Mouse (Mus musculus) leukemia stem cell, adult 10-12 weeks (primary cell): ENCODE data around the gene Srsf7. TPM values are rescaled to one million over a fixed set of nuclear protein-coding genes. Genes with fewer than 3 reads are reported as not detected.

Experiments
- polyA plus RNA-seq: library from polyadenylated mRNA; stranded (reverse); fragments of >175 nt; gene quantifications from 2 replicates; pipeline ENCODE4 v1.2.3, GENCODE M21; 2012; ENCODE audit warnings: low replicate concordance

Srsf7 gene
- 3.3 and 125 TPM in 2 replicates for polyA plus RNA-seq

DNA sequence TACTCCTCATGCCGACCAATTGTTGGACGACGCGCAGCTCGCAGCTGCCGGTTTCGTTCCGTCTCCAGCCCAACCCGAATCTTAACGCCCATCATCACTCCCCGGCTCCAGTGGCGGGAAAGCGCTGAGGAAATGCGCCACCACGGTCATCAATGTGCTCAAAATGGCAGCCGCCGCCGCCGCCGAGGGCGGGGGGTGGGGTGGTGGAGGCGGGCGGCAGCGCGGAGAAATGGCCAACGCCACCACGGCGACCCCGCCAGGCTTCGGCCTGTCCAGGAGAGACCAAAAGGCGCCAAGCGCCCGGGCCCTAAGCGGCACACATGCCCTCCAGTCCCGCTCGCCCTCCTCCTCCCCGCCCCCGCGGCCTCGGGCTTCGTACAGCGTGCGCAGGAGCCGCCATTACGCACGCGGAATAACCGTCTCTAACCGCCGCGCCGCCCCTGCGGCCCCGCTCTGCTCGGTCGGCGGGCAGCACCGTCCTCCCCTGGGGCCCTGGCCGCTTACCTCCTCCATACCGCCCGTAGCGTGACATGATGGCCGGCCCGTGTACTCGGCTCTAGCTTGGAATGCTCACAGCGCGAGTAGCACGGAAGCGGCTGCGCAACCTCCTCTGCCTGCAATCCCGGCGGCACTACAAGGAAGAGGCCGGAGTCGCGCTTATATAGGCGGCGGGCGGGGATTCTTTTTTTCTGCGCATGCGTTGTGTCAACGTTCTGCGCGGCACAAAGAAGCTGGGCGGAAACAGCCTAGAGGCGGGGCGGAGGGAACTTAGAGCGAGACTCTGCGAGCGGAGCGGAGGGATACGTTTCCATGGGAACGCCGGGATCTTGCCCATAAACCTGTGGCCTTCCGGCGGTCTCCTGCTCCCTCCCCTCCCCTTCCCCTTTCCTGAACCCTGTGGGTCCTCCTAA, at the start of gene Srsf7, which contains the start of gene Ttc39d:
Gene Srsf7 (minus strand): TSS at position 637 of the 911 bp plus-strand sequence.
Gene Ttc39d (plus strand): TSS at position 790 of the 911 bp plus-strand sequence.

DNA sequence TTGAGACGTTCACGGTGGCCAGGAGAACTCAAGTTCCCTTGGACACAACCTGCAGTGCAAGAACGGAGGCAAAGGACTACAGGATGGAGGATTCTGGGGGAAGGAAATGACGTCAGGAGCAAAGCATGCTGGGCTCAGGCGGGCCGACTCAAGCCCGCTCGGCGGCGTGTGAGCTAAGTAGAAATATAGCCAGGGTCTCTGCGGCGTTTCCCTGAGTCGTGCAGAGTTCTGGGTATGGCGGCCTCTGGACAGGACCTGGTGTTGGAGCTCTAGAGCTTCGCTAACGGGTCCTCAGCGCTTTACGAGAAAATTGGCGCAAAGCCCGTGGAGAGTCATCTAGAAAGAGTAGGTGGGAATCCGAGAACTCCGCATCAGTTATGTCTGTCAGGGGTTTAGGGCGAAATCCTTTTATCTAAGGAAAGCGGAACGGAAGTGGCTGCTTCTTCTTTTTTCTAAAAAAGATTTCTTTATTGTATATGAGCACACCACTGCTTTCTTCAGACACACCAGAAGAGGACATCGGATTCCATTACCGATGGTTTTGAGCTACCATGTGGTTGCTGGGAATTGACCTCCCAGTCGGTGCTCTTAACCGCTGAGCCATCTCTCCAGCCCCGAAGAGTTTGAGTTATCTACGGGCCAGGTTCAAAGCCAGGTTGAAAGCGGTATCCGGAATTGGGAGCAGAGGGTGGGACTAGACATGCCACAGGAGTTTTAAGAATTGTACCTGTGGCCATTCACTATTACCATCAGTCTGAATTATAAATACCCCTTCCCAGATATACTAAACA, 17.4 kb upstream of the Srsf7 start, which contains the start of gene Gemin6:
Gene Gemin6 (plus strand): TSS at position 116 of the 791 bp plus-strand sequence.

Other genes with a start within 250 kb of the Srsf7 start
- gene Hnrnpll, start 145.0 kb downstream of the Srsf7 start, polyA plus RNA-seq, result 40.5 and 49.8 TPM in 2 replicates
- gene Galm, start 79.8 kb downstream of the Srsf7 start, polyA plus RNA-seq, result 0.28 TPM in 1 of 2 replicates, not detected in the other
- gene Ttc39d, start 153 bp upstream of the Srsf7 start, polyA plus RNA-seq, result 0.07 TPM in 1 of 2 replicates, not detected in the other
- gene Gemin6, start 17.1 kb upstream of the Srsf7 start, polyA plus RNA-seq, result 0.47 and 0.94 TPM in 2 replicates
- 0.82 and 1.5 TPM in 2 replicates for gene Morn2, start 82.9 kb upstream of the Srsf7 start, polyA plus RNA-seq
- 4.3 and 5.9 TPM in 2 replicates for gene Dhx57, start 83.2 kb upstream of the Srsf7 start, polyA plus RNA-seq
- gene Arhgef33, start 100.1 kb upstream of the Srsf7 start, polyA plus RNA-seq, result 0.11 and 0.24 TPM in 2 replicates
- not detected in 2 replicates for gene Gm10190, start 166.2 kb upstream of the Srsf7 start, polyA plus RNA-seq